Mouse (Mus musculus): ENCODE measurements around the gene Rtbdn. TPM values are rescaled to one million over a fixed set of nuclear protein-coding genes. Genes with fewer than 3 reads are reported as not detected.

The Rtbdn gene
- total RNA-seq, 1 experiment = 0.13 TPM

GRCm38 (mm10) chr8:84979599-84980421 lies 33.0 kb downstream of the Rtbdn start:
- Histone ChIP-seq H3K9me3 (ENCODE audit: control insufficient read depth, insufficient read depth, low read depth, low read length) (no peaks in the 10 kb centered on the region), H3K4me1 (ENCODE audit: control insufficient read depth in 2 of 2, insufficient read depth in 2 of 2, low read length in 2 of 2, poor library complexity in 1 of 2) (peaks cover 11 to 25% of the 10 kb centered on the region in 2 experiments; a peak in 3 of 4 replicates), H3K4me3 (ENCODE audit: insufficient read depth in 1 of 2, low read depth in 1 of 2, low read length in 2 of 2, poor library complexity in 1 of 2, severe bottlenecking in 1 of 2) (peak overlapping the region; percentile 64 to 77), H3K27ac (ENCODE audit: insufficient read depth, low read depth, low read length, poor library complexity, severe bottlenecking) (peak overlapping the region; percentile 70), H3K9ac (ENCODE audit: insufficient read depth, low read depth, low read length, poor library complexity, severe bottlenecking) (peak overlapping the region; percentile 57), H3K36me3 (ENCODE audit: control insufficient read depth, insufficient read depth, low read length, poor library complexity, severe bottlenecking) (no peaks in the 10 kb centered on the region)
- in situ Hi-C loops (cut with MboI; ENCODE audit: low sequenced_read_pairs in 2 of 2, unreplicated experiment in 2 of 2) = no loop called here
- TF ChIP-seq HCFC1 (IDR thresholded peaks at IDR 0.05; ENCODE audit: borderline replicate concordance, insufficient read depth, low read length) (0 out of 2 replicates have a peak, but pooled peaks have one; percentile 46), ZNF384 (IDR thresholded peaks at IDR 0.05; ENCODE audit: low read depth, low read length) (no peak)
- DNase-seq (ENCODE audit: low read depth, low spot score) = no peak

DNA sequence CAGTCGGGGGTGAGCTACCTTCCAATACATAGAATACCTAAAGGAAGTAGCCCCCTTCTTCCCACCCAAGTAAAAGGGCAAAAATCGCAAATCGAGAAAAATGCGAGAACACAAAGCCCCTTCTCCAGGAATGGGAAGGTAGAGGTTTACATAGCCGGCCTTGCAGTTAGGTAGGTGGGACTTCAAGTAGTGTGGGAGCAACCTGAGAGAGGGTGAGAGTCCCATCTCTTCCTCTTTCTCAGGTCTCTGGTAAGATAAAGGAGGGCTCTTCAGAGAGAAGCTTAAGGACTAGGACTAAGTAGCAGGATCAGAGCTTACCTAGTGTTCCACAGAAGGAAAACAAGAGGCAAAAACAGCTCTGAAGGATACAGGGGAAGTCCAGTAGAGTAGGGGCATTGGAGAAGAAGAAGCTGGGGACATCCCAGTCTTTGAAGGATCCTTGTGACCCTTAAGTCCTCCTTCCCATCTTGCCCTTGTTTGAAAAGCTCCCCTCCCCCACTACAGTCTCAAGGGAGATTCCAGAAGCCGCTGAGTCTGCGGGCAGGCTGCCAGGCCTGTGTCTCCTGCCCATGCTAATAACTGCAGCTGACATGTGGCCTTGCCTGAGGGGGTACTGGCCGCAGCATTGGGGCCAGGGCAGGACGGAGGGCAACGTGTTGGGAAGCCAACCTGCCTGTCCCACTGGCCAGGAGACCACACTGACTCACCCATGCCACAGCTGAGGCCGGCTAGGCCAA lies 34.0 kb downstream of the Rtbdn start:
- Histone ChIP-seq H3K36me3 (ENCODE audit: control insufficient read depth, insufficient read depth, low read length, poor library complexity, severe bottlenecking) (no peaks in the 10 kb centered on the region), H3K4me3 (ENCODE audit: insufficient read depth in 1 of 2, low read depth in 1 of 2, low read length in 2 of 2, poor library complexity in 1 of 2, severe bottlenecking in 1 of 2) (peak overlapping the region; percentile 64 to 77), H3K4me1 (ENCODE audit: control insufficient read depth in 2 of 2, insufficient read depth in 2 of 2, low read length in 2 of 2, poor library complexity in 1 of 2) (peaks cover 6 to 25% of the 10 kb centered on the region in 2 experiments; a peak in 3 of 4 replicates), H3K9ac (ENCODE audit: insufficient read depth, low read depth, low read length, poor library complexity, severe bottlenecking) (peak overlapping the region; percentile 36), H3K27ac (ENCODE audit: insufficient read depth, low read depth, low read length, poor library complexity, severe bottlenecking) (peak overlapping the region; percentile 44), H3K9me3 (ENCODE audit: control insufficient read depth, insufficient read depth, low read depth, low read length) (no peaks in the 10 kb centered on the region)
- DNase-seq (ENCODE audit: low read depth, low spot score) = no peak
- in situ Hi-C loops (cut with MboI; ENCODE audit: low sequenced_read_pairs in 2 of 2, unreplicated experiment in 2 of 2) = no loop called here
- no peak for TF ChIP-seq HCFC1 (IDR thresholded peaks at IDR 0.05; ENCODE audit: borderline replicate concordance, insufficient read depth, low read length)
- TF ChIP-seq MAFK (IDR thresholded peaks at IDR 0.05; ENCODE audit: insufficient read depth, low read depth, low read length) = no peak
- no peak for TF ChIP-seq ZNF384 (IDR thresholded peaks at IDR 0.05; ENCODE audit: low read depth, low read length)
- no peak for TF ChIP-seq CHD2 (IDR thresholded peaks at IDR 0.05; ENCODE audit: low read depth, low read length)
- TF ChIP-seq ZC3H11A (IDR thresholded peaks at IDR 0.05; ENCODE audit: borderline replicate concordance, low read depth, low read length) = no peak

- Histone ChIP-seq H3K4me1 (ENCODE audit: control insufficient read depth in 2 of 2, insufficient read depth in 2 of 2, low read length in 2 of 2, poor library complexity in 1 of 2) (peaks cover 11 to 25% of the 10 kb centered on the region in 2 experiments), H3K9ac (ENCODE audit: insufficient read depth, low read depth, low read length, poor library complexity, severe bottlenecking) (no peak overlapping the region; the same call in 1 of the 2 replicates), H3K36me3 (ENCODE audit: control insufficient read depth, insufficient read depth, low read length, poor library complexity, severe bottlenecking) (no peaks in the 10 kb centered on the region), H3K9me3 (ENCODE audit: control insufficient read depth, insufficient read depth, low read depth, low read length) (no peaks in the 10 kb centered on the region), H3K4me3 (ENCODE audit: insufficient read depth in 1 of 2, low read depth in 1 of 2, low read length in 2 of 2, poor library complexity in 1 of 2, severe bottlenecking in 1 of 2) (no peak overlapping the region), H3K27ac (ENCODE audit: insufficient read depth, low read depth, low read length, poor library complexity, severe bottlenecking) (no peak overlapping the region)
- in situ Hi-C loops (cut with MboI; ENCODE audit: low sequenced_read_pairs in 2 of 2, unreplicated experiment in 2 of 2) = no loop called here
- TF ChIP-seq MAFK (IDR thresholded peaks at IDR 0.05; ENCODE audit: insufficient read depth, low read depth, low read length) (no peak), CHD2 (IDR thresholded peaks at IDR 0.05; ENCODE audit: low read depth, low read length) (no peak), ZC3H11A (IDR thresholded peaks at IDR 0.05; ENCODE audit: borderline replicate concordance, low read depth, low read length) (no peak), HCFC1 (IDR thresholded peaks at IDR 0.05; ENCODE audit: borderline replicate concordance, insufficient read depth, low read length) (no peak), ZNF384 (IDR thresholded peaks at IDR 0.05; ENCODE audit: low read depth, low read length) (no peak)
- no peak for DNase-seq (ENCODE audit: low read depth, low spot score)
These were observed 35.1 kb downstream of the Rtbdn start for GRCm38 (mm10) chr8:84981644-84982498.

GRCm38 (mm10) chr8:84982499-84983011 lies 35.8 kb downstream of the Rtbdn start:
- in situ Hi-C loops (cut with MboI; ENCODE audit: low sequenced_read_pairs in 2 of 2, unreplicated experiment in 2 of 2) = no loop called here
- H3K4me3 ChIP-seq (ENCODE audit: insufficient read depth in 1 of 2, low read depth in 1 of 2, low read length in 2 of 2, poor library complexity in 1 of 2, severe bottlenecking in 1 of 2) = no peak overlapping the region
- DNase-seq (ENCODE audit: low read depth, low spot score) = no peak
- TF ChIP-seq HCFC1 (IDR thresholded peaks at IDR 0.05; ENCODE audit: borderline replicate concordance, insufficient read depth, low read length) (no peak), ZNF384 (IDR thresholded peaks at IDR 0.05; ENCODE audit: low read depth, low read length) (no peak), CHD2 (IDR thresholded peaks at IDR 0.05; ENCODE audit: low read depth, low read length) (no peak), ZC3H11A (IDR thresholded peaks at IDR 0.05; ENCODE audit: borderline replicate concordance, low read depth, low read length) (no peak), MAFK (IDR thresholded peaks at IDR 0.05; ENCODE audit: insufficient read depth, low read depth, low read length) (no peak)
- peaks cover 12 to 25% of the 10 kb centered on the region in 2 experiments for H3K4me1 ChIP-seq (ENCODE audit: control insufficient read depth in 2 of 2, insufficient read depth in 2 of 2, low read length in 2 of 2, poor library complexity in 1 of 2)
- no peak overlapping the region for H3K9ac ChIP-seq (ENCODE audit: insufficient read depth, low read depth, low read length, poor library complexity, severe bottlenecking)
- no peaks in the 10 kb centered on the region for H3K9me3 ChIP-seq (ENCODE audit: control insufficient read depth, insufficient read depth, low read depth, low read length)
- no peaks in the 10 kb centered on the region for H3K36me3 ChIP-seq (ENCODE audit: control insufficient read depth, insufficient read depth, low read length, poor library complexity, severe bottlenecking)
- no peak overlapping the region for H3K27ac ChIP-seq (ENCODE audit: insufficient read depth, low read depth, low read length, poor library complexity, severe bottlenecking)

All from ES-E14 (cell line).